Mouse (Mus musculus): ENCODE results near the gene Cttnbp2nl. TPM values are rescaled to one million over a fixed set of nuclear protein-coding genes. Genes with fewer than 3 reads are reported as not detected.

Cttnbp2nl gene
- polyA plus RNA-seq, 1 experiment: 1.6 TPM

GRCm38 (mm10) chr3:104954137-104954536, 98.8 kb downstream of the Cttnbp2nl start:
- no peaks in the 10 kb centered on the region for H3K27me3 ChIP-seq (ENCODE audit: control insufficient read depth, insufficient read depth, low read length)
- H3K4me1 ChIP-seq (ENCODE audit: control insufficient read depth, insufficient read depth, insufficient read length): no peaks in the 10 kb centered on the region
- 89% methylated on average over 3 of the region's 3 CpGs for WGBS
- TF ChIP-seq CTCF (IDR thresholded peaks at IDR 0.05; ENCODE audit: extremely low read depth, insufficient read depth, insufficient read length, insufficient replicate concordance): no peak
- no peak for TF ChIP-seq POLR2A (IDR thresholded peaks at IDR 0.05; ENCODE audit: low read depth, low read length)
- H3K36me3 ChIP-seq (ENCODE audit: control insufficient read depth, insufficient read depth, low read length): no peaks in the 10 kb centered on the region
- DNase-seq (ENCODE audit: low read depth in 1 of 2, low spot score in 2 of 2): no peak
- H3K27ac ChIP-seq (ENCODE audit: insufficient read depth, low read length): no peak overlapping the region
- H3K4me3 ChIP-seq (ENCODE audit: extremely low read depth, insufficient read depth, insufficient read length): no peak overlapping the region

- Histone ChIP-seq H3K4me3 (ENCODE audit: extremely low read depth, insufficient read depth, insufficient read length) (no peak overlapping the region), H3K36me3 (ENCODE audit: control insufficient read depth, insufficient read depth, low read length) (no peaks in the 10 kb centered on the region), H3K4me1 (ENCODE audit: control insufficient read depth, insufficient read depth, insufficient read length) (no peaks in the 10 kb centered on the region), H3K27me3 (ENCODE audit: control insufficient read depth, insufficient read depth, low read length) (no peaks in the 10 kb centered on the region), H3K27ac (ENCODE audit: insufficient read depth, low read length) (no peak overlapping the region)
- DNase-seq (ENCODE audit: low read depth in 1 of 2, low spot score in 2 of 2): no peak
- TF ChIP-seq POLR2A (IDR thresholded peaks at IDR 0.05; ENCODE audit: low read depth, low read length): no peak
- TF ChIP-seq CTCF (IDR thresholded peaks at IDR 0.05; ENCODE audit: extremely low read depth, insufficient read depth, insufficient read length, insufficient replicate concordance): no peak
- 94% methylated on average over 23 of the region's 23 CpGs for WGBS
These were observed 99.9 kb downstream of the Cttnbp2nl start for GRCm38 (mm10) chr3:104952891-104953670.

Other genes starting within 250 kb of the Cttnbp2nl start
- 13.5 and 15.1 TPM in 2 replicates for gene Mov10, start 234.6 kb downstream of the Cttnbp2nl start, polyA plus RNA-seq (2012; rRNA removed)
- 4.5 and 5.3 TPM in 2 replicates for gene St7l, start 189.1 kb downstream of the Cttnbp2nl start, polyA plus RNA-seq (2012; rRNA removed)
- 26.4 and 29.6 TPM in 2 replicates for gene Capza1, start 188.6 kb downstream of the Cttnbp2nl start, polyA plus RNA-seq (2012; rRNA removed)
- 0.25 and 0.69 TPM in 2 replicates for gene Wnt2b, start 91.2 kb downstream of the Cttnbp2nl start, polyA plus RNA-seq (2012; rRNA removed)
- not detected in 2 replicates for gene 4930564D02Rik, start 13.7 kb upstream of the Cttnbp2nl start, polyA plus RNA-seq (2012; rRNA removed)

Measured in spleen, adult 2 months (tissue).